Mouse (Mus musculus): ENCODE measurements around the gene Abr.

Abr gene

GRCm38 (mm10) chr11:76449520-76450201, 172.5 kb downstream of the Abr start:
- DNase-seq, result peak; percentile 69

- no peak for DNase-seq
These were observed 175.9 kb downstream of the Abr start for GRCm38 (mm10) chr11:76446251-76446650.

GRCm38 (mm10) chr11:76445459-76445858, 176.7 kb downstream of the Abr start:
- no peak for DNase-seq

GRCm38 (mm10) chr11:76439666-76440065, 182.4 kb downstream of the Abr start:
- no peak for DNase-seq

- peak; percentile 33 for DNase-seq
These were observed 185.2 kb downstream of the Abr start for GRCm38 (mm10) chr11:76436864-76437437.

- DNase-seq, result no peak
These were observed 186.1 kb downstream of the Abr start for GRCm38 (mm10) chr11:76436009-76436408.

- no peak for DNase-seq
These were observed 192.0 kb downstream of the Abr start for GRCm38 (mm10) chr11:76429966-76430631.

GRCm38 (mm10) chr11:76429556-76429955, 192.6 kb downstream of the Abr start:
- no peak for DNase-seq

- DNase-seq, result no peak
These were observed 193.1 kb downstream of the Abr start for GRCm38 (mm10) chr11:76429046-76429445.

- no peak for DNase-seq
These were observed 194.3 kb downstream of the Abr start for GRCm38 (mm10) chr11:76427781-76428180.

- DNase-seq, result no peak
These were observed 196.4 kb downstream of the Abr start for GRCm38 (mm10) chr11:76425749-76426148.

- DNase-seq, result no peak
These were observed 201.2 kb downstream of the Abr start for GRCm38 (mm10) chr11:76420896-76421295.

- no peak for DNase-seq
These were observed 202.9 kb downstream of the Abr start for GRCm38 (mm10) chr11:76419179-76419578.

GRCm38 (mm10) chr11:76418423-76418822, 203.7 kb downstream of the Abr start:
- peak; percentile 58 for DNase-seq

- DNase-seq, result no peak
These were observed 206.1 kb downstream of the Abr start for GRCm38 (mm10) chr11:76415985-76416384.

GRCm38 (mm10) chr11:76415001-76415400, 207.1 kb downstream of the Abr start:
- DNase-seq, result no peak

- DNase-seq, result no peak
These were observed 208.9 kb downstream of the Abr start for GRCm38 (mm10) chr11:76413202-76413601.

GRCm38 (mm10) chr11:76410826-76411225, 211.3 kb downstream of the Abr start:
- DNase-seq, result peak; percentile 72

GRCm38 (mm10) chr11:76406702-76407583, 215.2 kb downstream of the Abr start, which contains the start of gene Timm22:
Gene Timm22 (plus strand): TSS chr11:76406952.
- peak; percentile 97 for DNase-seq

- DNase-seq, result no peak
These were observed 216.4 kb downstream of the Abr start for GRCm38 (mm10) chr11:76405626-76406264.

GRCm38 (mm10) chr11:76405113-76405512, 217.0 kb downstream of the Abr start:
- DNase-seq, result no peak

GRCm38 (mm10) chr11:76401398-76401797, 220.7 kb downstream of the Abr start:
- no peak for DNase-seq
